Mouse (Mus musculus) left cerebral cortex, postnatal 25 days (tissue): Measurements from ENCODE around the gene Rps6ka1. TPM values are rescaled to one million over a fixed set of nuclear protein-coding genes. Genes with fewer than 3 reads are reported as not detected.
"Not testable (repeated sequence)": the region's sequence is repeated elsewhere in the genome, so short reads cannot be mapped to it uniquely, and the experiment has no call there.

Experiments used
- DNase-seq, 2 experiments: peaks; one replicate each; pipeline ENCODE4 v3.0.0; 2022; ENCODE audit warnings: low spot score in 2 of 2, mixed read lengths in 1 of 2
- intact Hi-C: fragments of 180-260 bp; cut with DNase I; formaldehyde crosslinking; loops from one replicate; pipeline ENCODE4 v1.15.1; 2025
- total RNA-seq, 2 experiments: library from RNA; stranded (reverse); gene quantifications; 2 replicates each; pipeline ENCODE4 v1.2.3; 2021

The Rps6ka1 gene
- total RNA-seq, 2 experiments from 2014 or later, result 13.1 to 14.1 TPM

DNA sequence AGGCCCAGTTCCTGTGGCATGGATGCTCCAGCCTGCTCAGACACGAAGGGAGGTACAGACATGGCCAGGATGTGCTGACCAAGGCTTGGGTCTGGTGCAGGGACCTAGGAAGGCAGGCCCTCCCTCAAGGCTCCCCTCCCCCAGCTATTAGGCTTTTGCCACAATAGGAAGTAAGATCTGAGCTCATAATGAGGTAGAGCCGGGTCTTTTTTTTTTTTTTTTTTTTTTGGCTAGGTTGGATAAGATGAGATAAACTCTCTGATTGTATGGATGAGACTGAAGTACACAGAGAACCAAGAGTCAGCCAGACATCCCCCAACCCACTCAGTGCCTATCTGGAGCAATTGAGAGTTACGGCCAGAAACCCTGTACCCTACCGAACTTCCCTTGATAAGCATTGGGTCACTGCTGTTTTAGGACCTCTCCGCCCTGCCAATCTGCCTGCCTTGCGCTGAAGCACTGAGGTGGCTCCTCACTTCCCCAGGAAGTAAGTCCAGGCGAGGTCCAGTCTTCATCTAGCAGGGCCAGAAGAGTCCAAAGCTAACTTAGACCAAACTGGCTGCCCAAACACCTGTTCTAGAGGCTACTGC, 15.3 kb downstream of the Rps6ka1 start:
- DNase-seq, result no peak
- intact Hi-C loops, result no loop called here

DNA sequence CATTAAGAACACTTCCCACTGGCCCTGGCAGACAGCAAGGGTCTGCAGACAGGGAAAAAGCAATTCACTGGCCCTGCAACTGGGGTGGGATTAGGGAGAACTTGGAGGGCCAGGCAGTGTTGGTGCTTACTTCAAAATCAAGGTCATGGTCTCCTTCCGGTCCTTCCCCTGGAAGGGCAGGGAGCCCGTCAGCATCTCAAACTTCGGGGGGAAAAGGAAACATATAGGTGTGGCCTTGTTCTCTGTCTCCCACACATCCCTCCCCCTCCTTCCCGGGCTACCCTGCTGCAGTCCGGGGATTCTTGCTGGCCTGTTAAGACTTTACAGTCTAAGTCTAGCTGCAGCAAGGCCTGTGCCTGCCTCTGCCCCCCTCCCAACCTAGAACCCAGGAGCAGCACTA, 22.4 kb downstream of the Rps6ka1 start:
- intact Hi-C loops, result no loop called here
- no peak for DNase-seq

DNA sequence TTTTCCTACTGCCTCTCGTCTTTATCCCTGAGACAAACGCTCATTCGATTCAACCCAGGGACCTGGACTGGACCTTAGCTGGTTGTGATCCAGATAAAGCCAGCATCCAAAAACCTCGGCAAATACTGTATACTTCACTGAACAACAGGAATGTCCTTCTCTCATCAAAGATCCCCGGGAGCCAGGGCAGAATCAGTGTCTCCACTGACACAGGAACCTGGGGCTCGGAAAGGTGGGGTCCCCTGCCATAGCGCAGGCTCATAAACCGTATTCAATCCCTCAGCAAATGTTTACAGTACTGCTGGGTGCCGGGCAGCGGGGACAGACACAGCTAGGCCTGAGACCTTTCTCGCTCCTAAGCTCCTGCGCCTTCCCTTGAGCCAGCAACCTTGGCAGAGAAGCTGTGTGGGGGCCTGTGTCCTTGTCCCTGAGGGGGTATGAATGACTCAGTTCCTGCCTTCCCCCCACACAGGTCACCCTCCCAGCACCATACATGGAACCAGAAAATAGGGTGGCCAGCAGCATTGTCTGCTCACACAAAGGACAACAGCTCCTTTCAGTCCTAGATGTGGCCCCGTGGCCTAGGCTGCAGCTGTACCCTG, 23.1 kb downstream of the Rps6ka1 start:
- peak in 1 of 2 experiments; percentile 11 for DNase-seq

DNA sequence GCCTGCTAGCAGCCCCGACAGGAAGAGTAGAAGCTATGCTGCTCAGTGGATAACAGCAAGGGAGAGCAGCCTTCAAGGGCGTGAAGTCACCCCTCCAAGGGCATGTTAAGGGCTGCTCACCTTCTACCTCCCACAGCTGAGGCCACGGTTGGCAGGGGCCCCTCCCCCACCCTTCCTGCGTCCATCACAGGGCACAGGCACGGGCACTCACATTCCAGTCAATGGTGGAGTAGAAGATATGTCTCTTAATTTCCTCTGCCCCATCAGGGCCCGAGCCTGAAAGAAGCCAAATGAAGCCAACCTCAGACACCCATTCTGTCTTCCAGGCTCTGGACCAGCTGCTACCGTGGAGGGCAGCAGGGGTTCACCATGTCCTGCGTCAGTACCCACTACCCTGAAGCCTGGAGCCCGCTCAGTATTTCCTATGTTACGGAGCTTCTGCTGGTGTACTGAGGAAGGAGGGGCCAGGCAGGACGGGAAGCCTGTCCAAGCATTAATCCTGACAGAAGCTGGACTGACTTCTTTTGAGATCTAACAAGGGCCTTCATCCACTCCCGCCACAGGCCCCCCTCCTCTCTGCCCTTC, 23.7 kb downstream of the Rps6ka1 start:
- DNase-seq, result no peak
- intact Hi-C loops, result no loop called here

More for the DNA sequence above, 23.1 kb downstream of the Rps6ka1 start:
- intact Hi-C loops, result no loop called here

DNA sequence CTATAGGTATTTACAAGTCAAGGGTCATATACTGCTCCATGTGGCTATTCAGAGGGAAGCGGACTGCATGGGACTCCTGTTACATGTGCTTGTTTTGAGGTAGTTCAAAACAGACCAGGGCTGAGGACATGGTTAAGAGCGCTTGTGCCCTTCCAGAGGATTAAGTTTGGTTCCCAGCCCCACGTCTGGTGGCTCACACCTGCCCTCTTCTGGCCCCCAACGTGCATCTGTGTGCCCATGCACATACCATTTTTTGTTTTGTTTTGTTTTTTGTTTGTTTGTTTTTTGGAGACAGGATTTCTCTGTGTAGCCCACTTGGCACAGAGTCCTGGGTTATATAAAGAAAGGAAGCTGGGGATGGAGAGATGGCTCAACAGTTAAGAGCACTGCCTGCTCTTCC, 30.1 kb downstream of the Rps6ka1 start:
- DNase-seq, result no peak
- intact Hi-C loops, result no loop called here

DNA sequence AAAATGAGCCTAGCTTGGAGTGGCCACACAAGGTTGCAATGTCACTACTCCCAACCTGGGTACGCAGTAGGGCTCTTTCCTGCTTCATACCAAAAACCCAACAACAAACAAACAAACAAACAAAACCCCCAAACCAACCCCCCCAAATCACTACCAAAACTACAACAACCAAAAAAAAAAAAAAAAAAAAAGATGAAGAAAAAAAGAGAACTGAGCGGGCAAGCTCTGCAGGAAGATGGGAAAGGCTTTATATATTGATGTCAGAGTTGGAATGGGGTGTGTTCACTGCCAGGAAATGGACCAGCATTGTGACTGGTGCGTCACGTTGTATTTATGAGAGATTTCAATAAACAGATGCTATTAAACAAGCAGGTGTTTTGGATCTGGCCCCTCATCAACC, 33.0 kb downstream of the Rps6ka1 start:
- intact Hi-C loops, result no loop called here
- no peak for DNase-seq

DNA sequence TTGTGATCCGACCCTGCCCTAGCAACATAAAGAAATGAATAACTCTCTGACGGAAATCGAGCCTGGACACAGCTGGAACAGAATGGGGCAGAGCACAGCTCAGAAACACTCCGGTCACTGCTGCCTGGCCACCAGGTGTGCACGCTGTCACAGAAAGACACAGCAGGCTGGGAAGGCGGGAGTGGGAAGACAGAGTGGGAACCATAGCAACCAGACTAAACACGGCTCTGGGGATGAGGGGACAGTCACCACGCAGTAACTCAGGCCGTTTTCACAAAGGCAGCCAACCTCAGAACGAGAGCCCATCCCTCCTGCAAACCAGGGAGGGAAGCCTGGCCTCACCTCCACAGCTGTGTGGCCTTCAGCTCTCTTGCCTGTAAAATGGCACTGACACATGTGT, 34.0 kb downstream of the Rps6ka1 start:
- peak; percentile 35 to 58 for DNase-seq
- intact Hi-C loops, result no loop called here

DNA sequence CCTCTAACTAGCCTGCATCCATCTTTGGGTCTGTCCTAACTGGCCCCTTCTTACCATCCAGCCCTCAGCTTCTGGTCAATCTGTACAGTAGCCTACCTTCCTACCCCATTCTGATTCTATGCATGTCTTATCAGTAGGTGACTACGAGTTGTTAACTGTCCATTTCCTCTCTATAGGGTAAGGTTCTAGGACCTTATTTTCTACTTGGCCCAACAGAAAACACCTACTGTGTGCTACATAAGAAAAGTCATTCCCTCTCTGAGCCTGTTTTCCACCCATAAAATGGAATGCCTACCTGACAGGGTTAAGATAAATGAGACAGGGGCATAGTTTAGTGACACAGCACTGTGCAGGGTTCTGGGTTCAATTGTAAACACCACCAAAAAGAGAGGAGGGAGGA, 41.0 kb downstream of the Rps6ka1 start:
- no peak for DNase-seq
- intact Hi-C loops, result no loop called here

DNA sequence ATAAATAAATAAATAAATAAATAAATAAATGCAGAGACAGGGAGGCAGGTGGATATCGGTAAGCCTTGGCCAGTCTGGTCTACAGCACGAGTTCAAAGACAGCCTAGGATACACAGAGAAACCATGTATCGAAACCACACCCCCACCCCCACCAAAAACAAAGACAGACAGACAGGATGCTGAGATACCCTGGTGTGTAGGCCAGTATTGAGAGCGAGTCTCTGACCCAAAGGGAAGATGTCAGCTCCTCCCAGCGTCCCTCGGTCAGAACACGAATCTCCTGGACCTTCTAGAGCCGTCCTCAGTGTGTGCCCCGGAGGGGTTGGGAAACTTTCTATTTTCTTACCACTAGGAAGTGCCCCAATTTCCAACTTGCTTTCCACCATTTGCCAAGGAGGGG, 42.5 kb downstream of the Rps6ka1 start:
- DNase-seq, result no peak
- intact Hi-C loops, result no loop called here

DNA sequence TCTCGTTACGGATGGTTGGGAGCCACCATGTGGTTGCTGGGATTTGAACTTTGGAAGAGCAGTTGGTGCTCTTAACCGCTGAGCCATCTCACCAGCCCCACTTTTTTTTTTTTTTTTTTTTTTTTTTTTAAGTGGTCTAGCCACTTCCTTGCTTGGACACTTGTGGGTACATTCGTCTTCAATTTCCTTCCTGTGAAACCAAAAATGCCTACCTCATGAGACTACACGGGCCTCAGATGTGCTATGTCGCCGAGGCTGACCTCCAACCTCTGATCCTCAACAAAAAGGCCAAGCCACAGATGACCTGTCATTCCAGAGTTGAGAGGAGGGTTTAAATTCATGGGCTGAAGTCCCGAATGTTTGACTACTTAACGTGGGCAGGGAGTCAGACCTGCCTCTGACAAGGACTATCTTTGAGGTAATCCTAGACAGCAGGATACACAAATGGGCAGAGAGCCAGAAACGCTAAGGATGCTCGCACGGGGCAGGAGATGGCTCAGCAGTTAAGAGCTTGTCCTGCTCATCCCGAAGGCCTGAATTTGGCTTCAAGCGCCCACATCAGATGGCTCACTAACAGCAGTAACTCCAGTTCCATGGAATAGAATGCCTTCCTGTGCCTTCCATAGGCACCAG, 43.3 kb downstream of the Rps6ka1 start:
- DNase-seq, result no peak
- intact Hi-C loops, result no loop called here

DNA sequence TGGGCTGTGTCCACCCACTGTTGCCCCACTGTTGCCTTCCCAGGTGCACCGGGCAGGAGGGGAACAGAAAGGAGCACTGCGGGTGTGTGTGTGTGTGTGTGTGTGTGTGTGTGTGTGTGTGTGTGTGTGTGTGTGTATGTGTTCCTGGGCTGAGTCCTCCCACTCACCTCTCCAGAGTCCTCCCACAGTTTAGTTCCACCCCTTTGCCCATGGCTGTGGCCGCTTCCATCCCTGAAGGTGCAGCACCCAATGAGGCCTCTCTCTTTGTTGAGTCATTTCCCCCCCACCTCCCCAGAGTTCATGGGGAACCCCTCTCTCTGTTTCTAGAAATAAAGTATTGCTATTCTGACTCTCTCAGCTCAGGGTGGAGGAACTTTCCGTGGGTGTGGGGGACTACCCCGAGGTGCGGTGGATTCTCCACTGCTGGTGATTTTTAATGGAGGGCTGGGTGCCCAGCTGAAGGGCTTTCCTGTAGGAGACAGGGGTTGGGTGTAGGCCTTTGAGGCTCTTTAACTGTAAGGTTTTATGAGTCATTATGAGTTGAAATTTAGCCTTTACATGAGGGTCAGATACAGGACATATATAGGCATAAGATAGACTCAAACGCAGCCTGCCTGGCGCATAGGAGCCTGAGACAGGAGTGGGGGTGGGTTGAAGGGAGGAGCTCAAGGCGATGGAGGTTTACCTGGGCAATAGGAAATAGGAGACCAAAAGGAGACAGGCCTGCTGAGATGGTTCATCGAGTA, 44.4 kb downstream of the Rps6ka1 start:
- intact Hi-C loops, result no loop called here
- DNase-seq, result no peak

DNA sequence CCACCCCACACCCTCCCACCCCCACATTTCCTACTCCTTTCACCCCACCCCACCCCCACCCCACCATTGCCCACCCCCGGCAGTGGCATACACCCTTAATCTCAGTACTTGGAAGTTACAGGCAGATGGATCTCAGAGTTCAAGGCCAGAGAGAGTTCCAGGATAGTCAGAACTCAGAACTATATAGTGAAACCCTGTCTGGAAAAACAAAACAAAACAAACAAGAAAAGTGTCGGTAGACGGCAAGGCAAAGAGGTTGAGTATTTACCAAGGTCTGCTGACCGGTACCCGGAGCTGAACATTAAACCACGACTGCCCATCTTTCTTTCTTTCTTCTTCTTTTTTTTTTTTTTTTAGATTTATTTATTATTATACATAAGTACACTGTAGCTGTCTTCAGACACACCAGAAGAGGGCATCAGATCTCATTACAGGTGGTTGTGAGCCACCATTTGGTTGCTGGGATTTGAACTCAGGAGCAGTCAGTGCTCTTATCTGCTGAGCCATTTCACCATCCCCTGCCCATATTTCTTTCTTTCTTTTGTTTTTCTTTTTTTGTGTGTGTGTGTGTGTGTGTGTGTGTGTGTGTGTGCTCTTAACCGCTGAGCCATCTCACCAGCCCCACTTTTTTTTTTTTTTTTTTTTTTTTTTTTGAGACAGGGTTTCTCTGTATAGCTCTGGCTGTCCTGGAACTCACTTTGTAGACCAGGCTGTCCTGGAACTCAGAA, 45.7 kb downstream of the Rps6ka1 start:
- DNase-seq, intact Hi-C loops: not testable (repeated sequence)

DNA sequence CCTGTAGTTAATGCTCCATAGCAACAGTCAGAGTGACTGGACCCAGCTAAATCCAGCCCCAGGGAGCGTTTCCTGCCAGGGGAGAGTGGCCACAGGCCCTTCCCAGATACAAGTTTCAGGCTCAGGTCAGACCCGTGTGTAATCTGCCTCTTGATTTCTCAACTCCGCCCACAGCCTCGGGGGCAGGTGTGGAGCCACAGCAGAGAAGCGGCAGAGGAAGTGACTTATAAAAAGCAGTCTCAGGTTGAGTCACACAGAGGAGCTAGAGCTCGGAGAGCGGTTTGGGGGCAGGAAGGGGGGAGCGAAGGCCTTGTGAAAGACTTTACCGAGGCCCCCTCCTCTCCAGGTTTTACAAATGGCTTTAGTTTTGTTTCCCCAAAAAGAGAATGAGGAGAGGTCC, 46.6 kb downstream of the Rps6ka1 start:
- peak; percentile 30 to 81 for DNase-seq
- intact Hi-C loops, result no loop called here

DNA sequence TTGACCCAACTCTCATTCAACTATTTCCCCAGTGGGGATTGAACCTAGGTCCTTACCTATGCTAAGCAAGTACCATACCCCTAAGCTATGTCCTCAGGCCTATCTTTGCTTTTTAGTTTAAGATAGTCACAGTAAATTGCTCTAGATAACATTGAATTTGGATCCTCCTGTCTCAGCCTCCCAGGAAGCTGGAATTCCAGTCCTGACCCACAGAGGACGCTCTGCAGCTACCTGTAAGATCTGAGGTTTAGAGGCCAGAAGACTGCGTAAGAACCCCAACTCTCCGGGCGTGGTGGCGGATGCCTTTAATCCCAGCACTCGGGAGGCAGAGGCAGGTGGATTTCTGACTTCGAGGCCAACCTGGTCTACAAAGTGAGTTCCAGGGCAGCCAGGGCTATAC, 47.1 kb downstream of the Rps6ka1 start:
- no peak for DNase-seq
- intact Hi-C loops, result no loop called here

DNA sequence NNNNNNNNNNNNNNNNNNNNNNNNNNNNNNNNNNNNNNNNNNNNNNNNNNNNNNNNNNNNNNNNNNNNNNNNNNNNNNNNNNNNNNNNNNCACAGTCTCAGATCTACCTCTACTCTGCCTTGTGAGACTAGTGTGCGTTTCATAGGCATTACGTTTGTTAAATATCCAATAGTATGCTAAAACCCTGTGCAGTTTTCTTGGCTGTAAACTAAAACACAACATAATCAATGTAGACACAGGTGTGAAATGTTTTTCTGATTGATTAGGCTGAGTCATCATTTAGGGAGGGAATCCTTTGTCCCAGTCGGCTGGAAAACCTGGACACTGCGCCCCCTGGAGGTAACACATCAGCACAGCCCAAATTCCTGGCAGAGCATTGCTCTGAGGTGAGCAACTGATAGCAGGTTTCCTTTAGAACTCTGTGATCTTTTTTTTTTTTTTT, 48.2 kb downstream of the Rps6ka1 start:
- no peak for DNase-seq
- intact Hi-C loops, result loop anchor here (5.0 kb wide), 1 partner anchor 73 kb away; no protein-coding TSS in a partner anchor

DNA sequence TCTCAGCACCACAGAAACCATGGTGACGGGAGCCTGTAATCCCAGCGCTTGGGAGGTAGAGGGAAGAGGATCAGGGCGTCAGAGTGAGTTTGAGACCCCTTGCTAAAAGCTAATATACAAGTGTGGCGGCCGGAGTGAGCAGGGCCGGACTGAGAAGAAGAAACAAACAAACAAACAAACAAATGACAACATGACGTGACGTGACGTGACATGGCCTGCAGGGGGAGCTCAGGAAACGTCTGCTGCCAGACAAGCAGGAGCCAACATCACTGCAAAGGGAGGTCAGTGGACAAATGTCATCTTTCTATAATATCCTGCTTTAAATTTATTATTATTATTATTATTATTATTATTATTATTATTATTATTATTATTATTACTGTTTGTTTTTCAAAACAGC, 51.0 kb downstream of the Rps6ka1 start:
- DNase-seq, result no peak
- intact Hi-C loops, result loop anchor here (5.0 kb wide), 1 partner anchor 76 kb away; no protein-coding TSS in a partner anchor

DNA sequence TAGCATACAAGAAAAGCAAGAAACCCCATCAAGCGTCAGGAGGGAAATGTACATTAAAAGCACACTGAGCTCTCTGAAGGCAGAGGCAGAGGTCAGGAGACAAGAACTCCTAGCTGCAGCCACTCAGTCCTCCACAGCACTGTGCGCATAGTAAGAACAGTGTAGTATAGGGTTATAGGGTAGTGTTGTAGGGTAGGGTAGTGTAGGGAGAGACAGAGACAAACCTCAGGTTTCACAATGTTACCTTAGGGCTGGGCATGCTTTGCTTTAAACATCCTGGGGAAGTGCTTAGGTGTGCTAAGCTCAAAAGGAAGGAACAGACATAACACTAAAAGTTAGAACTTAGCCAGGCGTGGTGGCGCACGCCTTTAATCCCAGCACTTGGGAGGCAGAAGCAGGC, 52.4 kb downstream of the Rps6ka1 start:
- DNase-seq, result no peak
- intact Hi-C loops, result loop anchor here (5.0 kb wide), 1 partner anchor 77 kb away; no protein-coding TSS in a partner anchor

DNA sequence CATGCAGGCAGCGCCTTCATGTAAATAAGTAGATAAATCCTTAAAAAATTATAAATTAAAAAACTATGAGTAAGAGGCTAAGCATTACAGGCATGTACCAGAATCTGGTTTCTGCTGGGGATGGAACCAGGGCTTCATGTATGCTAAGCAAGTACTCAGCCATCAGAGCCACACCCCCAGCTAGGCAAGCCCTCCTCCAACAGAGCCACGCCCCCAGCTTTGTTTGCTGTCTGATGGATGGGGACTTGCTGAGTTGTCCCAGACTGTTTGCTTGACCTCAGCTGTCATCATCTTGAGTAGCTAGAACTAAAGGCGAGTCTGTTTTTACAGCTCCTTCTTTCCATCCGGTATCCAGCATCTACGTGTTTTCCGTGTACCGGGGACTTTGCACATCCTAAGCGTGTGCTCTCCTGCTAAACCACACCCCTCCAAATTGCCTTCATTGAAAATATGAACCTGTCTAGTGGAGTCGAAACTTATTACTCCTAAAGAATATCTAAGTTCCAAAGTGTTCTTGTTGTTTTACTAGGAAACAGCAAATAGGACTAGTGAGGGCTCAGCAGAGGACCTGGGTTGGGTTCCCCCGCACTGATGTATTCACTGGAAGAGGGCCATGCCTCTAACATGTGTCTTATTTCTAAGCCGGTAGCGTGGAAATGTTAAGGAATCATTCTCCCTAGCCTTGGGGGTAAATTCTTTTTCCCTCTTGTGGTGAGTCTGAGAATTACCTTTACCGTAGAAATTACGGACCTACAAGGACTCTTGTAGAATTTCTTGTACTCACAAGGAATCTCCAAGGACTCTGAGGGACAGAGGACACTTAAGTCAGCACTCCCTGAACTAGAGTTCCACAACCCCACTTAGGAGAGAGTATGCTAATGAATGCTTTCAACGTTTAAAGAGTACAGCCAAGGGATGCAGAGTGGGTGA, 54.4 kb downstream of the Rps6ka1 start:
- no peak for DNase-seq
- intact Hi-C loops, result no loop called here
